24 mouse cellular contexts compared by ENCODE assay signal in genomic region chr7:115891482-115891881, GRCm38 (mm10).
DNase-seq lines count a peak whose midpoint lies in the region; ATAC-seq lines count a peak whose summit lies in the region.
"Had no signal": no experiment of that assay in that cellular context is flagged by ENCODE, and none has a peak within 500 bp of the region (broad histone marks: within the 10 kb centered on the region; RNA-seq: fewer than 3 reads in every experiment).

No protein-coding gene starts in this region.

- no peak overlapping the region for H3K9ac ChIP-seq in kidney, embryonic 14.5 days (ENCODE audit: low read depth, low read length)
- H3K9ac ChIP-seq in kidney, embryonic 16.5 days (replicated peaks; ENCODE audit: low read length): no peak overlapping the region
- H3K9ac ChIP-seq in liver, embryonic 13.5 days: no peak overlapping the region
- H3K9ac ChIP-seq in liver, embryonic 12.5 days: no peak overlapping the region
- H3K9ac ChIP-seq: embryonic facial prominence, embryonic 12.5 days; forebrain, embryonic 13.5 days; forebrain, embryonic 15.5 days had no signal

- H3K4me3 ChIP-seq in kidney, embryonic 14.5 days (ENCODE audit: low read length): no peak overlapping the region
- no peak overlapping the region for H3K4me3 ChIP-seq in kidney, embryonic 16.5 days (ENCODE audit: low read length)
- H3K4me3 ChIP-seq in liver, embryonic 13.5 days (replicated peaks): no peak overlapping the region
- no peak overlapping the region for H3K4me3 ChIP-seq in liver, embryonic 12.5 days
- H3K4me3 ChIP-seq: embryonic facial prominence, embryonic 10.5 days; embryonic facial prominence, embryonic 12.5 days; forebrain, embryonic 13.5 days; forebrain, embryonic 15.5 days had no signal

- no peaks in the 10 kb centered on the region for H3K27me3 ChIP-seq in kidney, embryonic 14.5 days (ENCODE audit: control insufficient read depth, insufficient read depth, low read length)
- no peaks in the 10 kb centered on the region for H3K27me3 ChIP-seq in kidney, embryonic 16.5 days (ENCODE audit: insufficient read depth, low read length)
- no peaks in the 10 kb centered on the region for H3K27me3 ChIP-seq in liver, embryonic 13.5 days
- no peaks in the 10 kb centered on the region for H3K27me3 ChIP-seq in liver, embryonic 12.5 days (replicated peaks)
- H3K27me3 ChIP-seq: CH12.LX; forebrain, embryonic 13.5 days; forebrain, embryonic 15.5 days; Patski had no signal

- WGBS in kidney, embryonic 14.5 days: 60% methylated on average over 3 of the region's 3 CpGs
- 48% methylated on average over 3 of the region's 3 CpGs for WGBS in kidney, embryonic 16.5 days
- WGBS in liver, embryonic 13.5 days (ENCODE audit: insufficient replicate concordance): 66% methylated on average over 3 of the region's 3 CpGs
- 62% methylated on average over 3 of the region's 3 CpGs for WGBS in liver, embryonic 12.5 days (ENCODE audit: insufficient replicate concordance)

- no peak overlapping the region for H3K4me2 ChIP-seq in kidney, embryonic 14.5 days (replicated peaks; ENCODE audit: low read depth, low read length)
- H3K4me2 ChIP-seq in kidney, embryonic 16.5 days (replicated peaks; ENCODE audit: low read depth, low read length): no peak overlapping the region
- H3K4me2 ChIP-seq in liver, embryonic 13.5 days: no peak overlapping the region
- H3K4me2 ChIP-seq in liver, embryonic 12.5 days: no peak overlapping the region
- H3K4me2 ChIP-seq: embryonic facial prominence, embryonic 12.5 days; forebrain, embryonic 13.5 days; forebrain, embryonic 15.5 days had no signal

- H3K36me3 ChIP-seq in kidney, embryonic 14.5 days (ENCODE audit: control insufficient read depth, insufficient read depth, low read length): no peaks in the 10 kb centered on the region
- H3K36me3 ChIP-seq in kidney, embryonic 16.5 days (ENCODE audit: insufficient read depth, low read length): no peaks in the 10 kb centered on the region
- H3K36me3 ChIP-seq in liver, embryonic 13.5 days: no peaks in the 10 kb centered on the region
- no peaks in the 10 kb centered on the region for H3K36me3 ChIP-seq in liver, embryonic 12.5 days
- H3K36me3 ChIP-seq: embryonic facial prominence, embryonic 10.5 days; embryonic facial prominence, embryonic 12.5 days; forebrain, embryonic 15.5 days; G1E had no signal

- no peak for DNase-seq in kidney, postnatal 4 days
- no peak for DNase-seq in kidney, postnatal 25 days
- no peak for DNase-seq in liver, embryonic 13.5 days
- DNase-seq: adrenal gland, adult 8-10 months; adrenal gland, postnatal 14 days; adrenal gland, postnatal 36 days; B cell, adult 2 months; cerebellum, adult 11-12 months; cerebellum, adult 2 months; cerebellum, adult 9-10 months; cerebellum, postnatal 10 days; cerebellum, postnatal 25 days had no signal

- peak; percentile 43; the same call in 1 of the 2 replicates for ATAC-seq in kidney, embryonic 14.5 days (ENCODE audit: low FRiP score, low TSS enrichment)
- peak; percentile 57; the same call in 1 of the 2 replicates for ATAC-seq in kidney, embryonic 16.5 days (ENCODE audit: low FRiP score, low TSS enrichment)
- no peak for ATAC-seq in liver, embryonic 13.5 days (ENCODE audit: low read depth)
- ATAC-seq in liver, embryonic 12.5 days: no peak
- ATAC-seq: activated CD4-positive, CD25-positive, alpha-beta regulatory T cell, adult 4 months; CD4-positive, CD25-positive, alpha-beta regulatory T cell, adult 4 months; forebrain, embryonic 13.5 days; forebrain, embryonic 15.5 days; Patski had no signal

- no peaks in the 10 kb centered on the region for H3K4me1 ChIP-seq in kidney, embryonic 14.5 days (ENCODE audit: control insufficient read depth, insufficient read depth, low read length)
- no peaks in the 10 kb centered on the region for H3K4me1 ChIP-seq in kidney, embryonic 16.5 days (ENCODE audit: insufficient read depth, low read length)
- peaks cover 85% of the 10 kb centered on the region for H3K4me1 ChIP-seq in liver, embryonic 13.5 days (replicated peaks)
- peaks cover 77% of the 10 kb centered on the region for H3K4me1 ChIP-seq in liver, embryonic 12.5 days

- no peak overlapping the region for H3K27ac ChIP-seq in kidney, embryonic 14.5 days (ENCODE audit: low read depth, low read length)
- no peak overlapping the region for H3K27ac ChIP-seq in kidney, embryonic 16.5 days (ENCODE audit: low read length)
- peak overlapping the region; percentile 14; the same call in 1 of the 2 replicates for H3K27ac ChIP-seq in liver, embryonic 13.5 days
- no peak overlapping the region for H3K27ac ChIP-seq in liver, embryonic 12.5 days
- H3K27ac ChIP-seq: embryonic facial prominence, embryonic 10.5 days; embryonic facial prominence, embryonic 12.5 days; forebrain, embryonic 13.5 days; forebrain, embryonic 15.5 days had no signal

- H3K9me3 ChIP-seq in kidney, embryonic 14.5 days (ENCODE audit: control insufficient read depth, low read length): no peaks in the 10 kb centered on the region
- no peaks in the 10 kb centered on the region for H3K9me3 ChIP-seq in kidney, embryonic 16.5 days (ENCODE audit: low read length)
- H3K9me3 ChIP-seq in liver, embryonic 13.5 days (replicated peaks): no peaks in the 10 kb centered on the region
- H3K9me3 ChIP-seq in liver, embryonic 12.5 days (replicated peaks): no peaks in the 10 kb centered on the region
- H3K9me3 ChIP-seq: embryonic facial prominence, embryonic 10.5 days; embryonic facial prominence, embryonic 12.5 days; forebrain, embryonic 13.5 days; forebrain, embryonic 15.5 days; G1E had no signal

Comparison
In these comparisons a context has a peak if more than half of its experiments do, and no peak if none do; other contexts are left out.
1. ATAC-seq: peak in kidney, embryonic 14.5 days (single experiment) and kidney, embryonic 16.5 days (single experiment); none in liver, embryonic 13.5 days (single experiment) and liver, embryonic 12.5 days (single experiment).